Mouse (Mus musculus) heart, postnatal 0 days (tissue): ENCODE results near the gene Gcgr. TPM values are rescaled to one million over a fixed set of nuclear protein-coding genes. Genes with fewer than 3 reads are reported as not detected.
A peak's percentile ranks its signal among the peaks of the same experiment; 100 is the strongest.

Experiments used
- ATAC-seq: fragments of 200-750 bp; cut with Nextera tagmentation; 2 replicates; pipeline ENCODE4 v1.8.0; 2017; ENCODE audit warnings: low read depth, moderate number of reproducible peaks, moderate library complexity; ENCODE audit not compliant: insufficient read depth
- DNase-seq: peaks from one replicate; pipeline ENCODE4 v3.0.0-alpha.2; 2016; ENCODE audit warnings: low spot score
- H3K27ac ChIP-seq: fragments of 300-500 bp; sonication (generic); 2 replicates; pipeline ENCODE4 v1.5.1; 2014; ENCODE audit warnings: low read depth, mild to moderate bottlenecking
- H3K27me3 ChIP-seq: fragments of 300-500 bp; sonication (generic); 2 replicates; pipeline ENCODE4 v1.6.1; 2014; ENCODE audit warnings: low read length, mixed read lengths; ENCODE audit not compliant: control insufficient read depth, insufficient read depth
- H3K36me3 ChIP-seq: fragments of 300-500 bp; sonication (generic); replicated peaks from 2 replicates; pipeline ENCODE4 v1.6.1; 2014; ENCODE audit warnings: low read length, mixed read lengths; ENCODE audit not compliant: control insufficient read depth, insufficient read depth
- H3K4me1 ChIP-seq: fragments of 300-500 bp; sonication (generic); 2 replicates; pipeline ENCODE4 v1.6.1; 2014; ENCODE audit warnings: antibody characterized with exemption; ENCODE audit not compliant: control insufficient read depth, insufficient read depth
- H3K4me2 ChIP-seq: fragments of 300-500 bp; sonication (generic); 2 replicates; pipeline ENCODE4 v1.6.1; 2014; ENCODE audit warnings: low read depth, mild to moderate bottlenecking, low read length, moderate library complexity
- H3K4me3 ChIP-seq: fragments of 300-500 bp; sonication (generic); 2 replicates; pipeline ENCODE4 v1.5.1; 2014; ENCODE audit warnings: low read depth, low read length
- H3K9ac ChIP-seq: fragments of 300-500 bp; sonication (generic); replicated peaks from 2 replicates; pipeline ENCODE4 v1.6.1; 2014; ENCODE audit warnings: low read depth, low read length, mixed read lengths
- H3K9me3 ChIP-seq: fragments of 300-500 bp; sonication (generic); replicated peaks from 2 replicates; pipeline ENCODE4 v1.6.1; 2016; ENCODE audit warnings: low read length; ENCODE audit not compliant: control insufficient read depth
- CTCF ChIP-seq: IDR thresholded peaks from 2 replicates; pipeline ENCODE4 v1.5.1; 2016; ENCODE audit warnings: antibody characterized with exemption, control low read depth, low read depth
- EP300 ChIP-seq: IDR thresholded peaks from 2 replicates; pipeline ENCODE4 v1.6.1; 2016; ENCODE audit warnings: antibody characterized with exemption, low read depth
- WGBS: fragments of 180-500 bp; shearing (Covaris S2); extraction: QIAGEN DNeasy Blood & Tissue Kit; methylation state at CpG from one replicate; pipeline ENCODE4 v1.1.7; 2014; 5-methylcytosine and 5-hydroxymethylcytosine counted together
- polyA plus RNA-seq: library from polyadenylated mRNA; unstranded; fragments of >200 nt; fragmentation: Nextera tagmentation; extraction: Ambion mirVana; gene quantifications from 2 replicates; pipeline ENCODE4 v1.2.1, GENCODE M21; 2015
- total RNA-seq: library from RNA; depleted of rRNA; stranded (reverse); fragments of >200 nt; gene quantifications from 2 replicates; pipeline ENCODE4 v1.2.3, GENCODE M21; 2014; ENCODE audit warnings: low replicate concordance

Gene Gcgr
- total and polyA plus RNA-seq, 2 experiments from 2014 or later: 0.23 to 0.81 TPM

GRCm38 (mm10) chr11:120577211-120578023 lies 46.9 kb downstream of the Gcgr start:
- no peak overlapping the region for H3K9ac ChIP-seq
- H3K9me3 ChIP-seq: no peaks in the 10 kb centered on the region
- no peak overlapping the region for H3K4me3 ChIP-seq
- H3K27ac ChIP-seq: no peak overlapping the region
- DNase-seq: no peak
- peaks cover 27% of the 10 kb centered on the region for H3K36me3 ChIP-seq
- no peaks in the 10 kb centered on the region for H3K27me3 ChIP-seq
- peaks cover 35% of the 10 kb centered on the region for H3K4me1 ChIP-seq
- no peak overlapping the region for H3K4me2 ChIP-seq
- ATAC-seq: no peak
- 83% methylated on average over 7 of the region's 7 CpGs for WGBS
- TF ChIP-seq EP300: no peak
- TF ChIP-seq CTCF: peak; percentile 56

- H3K9ac ChIP-seq: no peak overlapping the region
- peaks cover 27% of the 10 kb centered on the region for H3K36me3 ChIP-seq
- DNase-seq (no peak), ATAC-seq (no peak)
- H3K9me3 ChIP-seq: no peaks in the 10 kb centered on the region
- H3K27ac ChIP-seq: no peak overlapping the region
- TF ChIP-seq CTCF (no peak), EP300 (no peak)
- H3K4me3 ChIP-seq: no peak overlapping the region
- 81% methylated on average over 10 of the region's 10 CpGs for WGBS
- no peak overlapping the region for H3K4me2 ChIP-seq
- no peaks in the 10 kb centered on the region for H3K27me3 ChIP-seq
- peaks cover 35% of the 10 kb centered on the region for H3K4me1 ChIP-seq
These were observed 47.7 kb downstream of the Gcgr start for GRCm38 (mm10) chr11:120578024-120578693.

- H3K4me1 ChIP-seq: peaks cover 34% of the 10 kb centered on the region
- no peaks in the 10 kb centered on the region for H3K9me3 ChIP-seq
- ATAC-seq (no peak), DNase-seq (no peak)
- H3K9ac ChIP-seq: no peak overlapping the region
- H3K27ac ChIP-seq: no peak overlapping the region
- H3K27me3 ChIP-seq: no peaks in the 10 kb centered on the region
- no peak overlapping the region for H3K4me3 ChIP-seq
- 69% methylated on average over 8 of the region's 11 CpGs for WGBS
- peaks cover 28% of the 10 kb centered on the region for H3K36me3 ChIP-seq
- no peak for TF ChIP-seq CTCF
- no peak for TF ChIP-seq EP300
- no peak overlapping the region for H3K4me2 ChIP-seq
These were observed 48.3 kb downstream of the Gcgr start for GRCm38 (mm10) chr11:120578694-120579243.

- Histone ChIP-seq H3K9ac (no peak overlapping the region), H3K27ac (0 out of 2 replicates have a peak overlapping the region, but pooled peaks have one; percentile 91), H3K4me3 (peak overlapping the region; percentile 69), H3K9me3 (no peaks in the 10 kb centered on the region), H3K4me2 (peak overlapping the region; percentile 90), H3K4me1 (peaks cover 27% of the 10 kb centered on the region), H3K27me3 (no peaks in the 10 kb centered on the region), H3K36me3 (peaks cover 31% of the 10 kb centered on the region)
- WGBS: 38% methylated on average over 15 of the region's 15 CpGs
- peak; percentile 83 for TF ChIP-seq CTCF
- TF ChIP-seq EP300: no peak
- no peak for DNase-seq
- ATAC-seq: no peak
These were observed 49.0 kb downstream of the Gcgr start for GRCm38 (mm10) chr11:120579316-120580107.

- DNase-seq (no peak), ATAC-seq (no peak)
- H3K9ac ChIP-seq: peak overlapping the region; percentile 88
- peak overlapping the region; percentile 69 for H3K4me3 ChIP-seq
- peak overlapping the region; percentile 91 for H3K27ac ChIP-seq
- 41% methylated on average over 7 of the region's 7 CpGs for WGBS
- H3K27me3 ChIP-seq: no peaks in the 10 kb centered on the region
- H3K9me3 ChIP-seq: no peaks in the 10 kb centered on the region
- H3K36me3 ChIP-seq: peaks cover 34% of the 10 kb centered on the region
- H3K4me2 ChIP-seq: peak overlapping the region; percentile 90
- peaks cover 22% of the 10 kb centered on the region for H3K4me1 ChIP-seq
- no peak for TF ChIP-seq EP300
- TF ChIP-seq CTCF: no peak
These were observed 49.7 kb downstream of the Gcgr start for GRCm38 (mm10) chr11:120580190-120580589.
